Mouse (Mus musculus): ENCODE results near the gene Rufy3.

- TF ChIP-seq POLR2A (IDR thresholded peaks at IDR 0.05; ENCODE audit: borderline replicate concordance, extremely low read depth, low read depth, low read length) (no peak), CTCF (IDR thresholded peaks at IDR 0.05; ENCODE audit: insufficient read depth, low read length) (no peak)
These were observed 67.6 kb downstream of the Rufy3 start for GRCm38 (mm10) chr5:88632463-88632862.

All from lung, adult 2 months (tissue).